Mouse (Mus musculus) spleen, postnatal 10 days (tissue): ENCODE data around the gene C2cd5.

ENCODE experiments used
- DNase-seq, 2 experiments: peaks; one replicate each; pipeline ENCODE4 v3.0.0; 2021 to 2022; ENCODE audit warnings: low spot score in 2 of 2

Gene C2cd5

DNA sequence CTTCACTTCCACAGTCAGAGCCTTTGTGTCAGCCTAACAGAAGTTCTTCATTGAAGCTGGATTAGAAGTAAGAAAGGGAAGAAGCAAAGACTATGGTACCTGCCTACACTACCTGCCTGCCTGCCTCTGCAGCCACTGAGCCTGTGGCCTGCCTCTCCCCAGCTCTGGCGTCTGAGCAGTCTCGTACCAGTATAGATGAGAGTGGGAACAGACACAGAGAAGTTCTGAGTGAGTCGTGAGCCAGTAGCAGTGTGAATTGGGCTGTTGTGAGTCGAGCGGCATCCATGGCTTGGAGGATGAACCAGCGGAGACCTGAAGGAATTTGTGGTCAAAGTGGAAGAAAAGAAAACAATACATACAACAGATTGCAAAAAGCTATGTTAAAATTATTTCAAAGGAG is 26.5 kb downstream of the C2cd5 start:
- DNase-seq, result no peak

DNA sequence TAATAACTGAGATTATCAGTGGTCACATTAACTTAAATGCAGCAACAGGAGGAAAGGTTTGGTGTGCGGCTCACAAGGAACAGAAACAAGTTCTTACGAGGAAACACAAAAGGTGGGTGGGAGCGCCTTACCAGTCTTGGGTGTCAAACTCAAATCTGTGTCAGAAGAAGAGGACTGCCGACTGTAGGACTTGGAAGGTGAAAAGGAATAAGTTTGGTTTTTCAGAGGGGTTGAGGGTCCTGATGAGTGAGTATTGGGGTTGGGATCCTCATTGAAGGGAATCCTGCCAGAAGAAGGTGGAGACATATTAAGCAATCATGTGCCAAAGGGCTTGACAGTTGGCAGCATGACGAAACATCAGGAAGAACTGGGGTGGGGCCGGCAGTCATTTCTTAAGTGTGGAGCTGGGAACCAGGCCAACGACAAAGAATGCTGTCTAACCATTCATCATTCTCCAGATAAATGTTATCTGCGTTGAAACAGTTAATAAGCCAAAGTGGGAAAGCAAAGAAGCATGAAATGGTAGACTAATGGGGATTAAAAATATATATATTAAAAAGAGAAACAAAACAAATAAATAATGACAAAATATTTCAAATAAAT is 27.4 kb downstream of the C2cd5 start:
- DNase-seq, result no peak

DNA sequence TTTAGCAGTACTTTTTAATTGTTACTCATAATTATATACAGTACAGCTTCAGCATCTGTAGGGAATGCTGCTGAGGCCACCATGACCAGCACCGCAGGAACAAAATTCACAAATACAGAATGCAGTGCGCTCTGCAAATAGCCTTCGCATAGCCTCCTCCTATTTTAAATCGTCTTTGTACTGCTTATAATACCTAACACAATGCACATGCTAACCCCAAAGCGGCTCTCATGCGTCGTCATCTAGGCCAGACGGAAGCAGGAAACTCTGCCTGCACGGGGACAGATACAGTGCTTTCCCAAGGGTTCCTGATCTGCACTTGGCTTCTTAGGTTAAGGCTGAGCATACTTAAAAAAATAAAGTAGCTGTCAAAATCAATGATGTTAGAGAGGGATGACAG is 29.2 kb downstream of the C2cd5 start:
- DNase-seq, result no peak

DNA sequence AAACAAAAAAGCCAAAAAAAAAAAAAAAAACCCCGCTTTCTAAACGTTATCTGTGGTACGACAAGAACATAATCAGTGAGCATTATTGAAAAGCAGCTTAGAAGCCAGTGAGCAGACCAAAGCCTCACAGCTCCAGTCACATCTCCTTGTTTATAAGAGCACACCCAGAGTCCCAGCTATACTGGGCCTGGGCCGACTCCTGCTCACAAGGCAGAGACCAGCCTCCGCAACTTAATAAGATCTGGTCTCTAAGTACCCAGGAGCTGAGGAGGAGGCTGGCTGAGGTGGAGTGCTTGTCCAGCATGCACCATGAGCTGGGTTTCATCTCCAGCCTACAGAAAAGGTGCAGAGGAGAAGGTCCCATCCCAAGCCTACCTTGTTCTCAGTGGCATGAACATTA is 29.9 kb downstream of the C2cd5 start:
- no peak for DNase-seq

DNA sequence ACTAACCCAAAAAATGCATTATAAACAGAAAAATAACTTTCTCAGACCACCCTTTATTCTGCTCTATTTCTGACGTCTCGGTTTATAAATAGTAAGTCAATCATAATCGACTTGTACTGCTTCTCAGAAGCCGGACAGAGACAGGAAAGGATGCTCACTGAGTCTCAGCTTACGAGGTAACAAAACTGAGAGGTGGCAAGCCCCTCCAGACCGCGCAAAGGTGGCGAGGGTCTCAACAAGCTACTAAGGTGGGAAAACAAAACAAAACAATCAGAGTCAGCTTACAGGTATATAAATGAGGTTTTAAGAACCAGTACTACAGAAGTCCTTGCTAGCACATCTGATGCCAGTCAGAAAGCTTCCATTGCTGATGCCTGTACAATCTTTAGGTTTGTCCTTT is 30.3 kb downstream of the C2cd5 start:
- DNase-seq, result no peak

DNA sequence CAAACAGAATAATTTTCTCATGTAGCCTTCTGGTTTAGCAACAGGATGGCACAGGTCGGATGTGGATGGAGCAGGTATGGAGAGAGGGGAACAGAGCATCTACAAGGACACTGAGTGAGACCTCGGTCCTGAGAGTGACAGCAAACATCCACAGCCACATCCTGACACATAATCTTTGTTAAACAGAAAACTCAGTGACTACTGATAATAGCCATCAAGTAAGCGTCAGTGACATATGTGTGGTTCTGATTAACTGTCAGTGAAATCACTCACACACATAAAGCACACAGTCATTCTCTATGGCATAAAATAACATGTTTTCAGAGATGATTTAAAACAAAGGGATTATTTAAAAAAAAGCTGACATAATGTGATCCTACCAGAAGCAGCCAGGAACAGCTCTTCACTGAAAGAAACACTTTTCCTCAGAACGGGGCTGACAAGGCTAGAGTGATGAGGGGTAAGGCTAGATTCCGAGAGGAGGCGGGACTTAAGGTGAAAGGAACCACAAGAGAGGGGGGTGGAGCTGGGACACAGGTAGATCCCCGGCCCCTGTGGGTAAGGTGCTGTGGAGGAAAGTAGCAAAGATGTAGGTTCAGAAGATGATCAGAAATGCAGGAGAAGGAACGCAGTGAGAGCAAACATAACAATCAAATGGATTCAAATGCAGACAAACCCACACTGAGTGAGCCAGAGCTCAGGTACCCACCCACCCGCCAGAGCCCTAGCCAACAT is 31.6 kb downstream of the C2cd5 start:
- DNase-seq, result peak; percentile 26 to 34

DNA sequence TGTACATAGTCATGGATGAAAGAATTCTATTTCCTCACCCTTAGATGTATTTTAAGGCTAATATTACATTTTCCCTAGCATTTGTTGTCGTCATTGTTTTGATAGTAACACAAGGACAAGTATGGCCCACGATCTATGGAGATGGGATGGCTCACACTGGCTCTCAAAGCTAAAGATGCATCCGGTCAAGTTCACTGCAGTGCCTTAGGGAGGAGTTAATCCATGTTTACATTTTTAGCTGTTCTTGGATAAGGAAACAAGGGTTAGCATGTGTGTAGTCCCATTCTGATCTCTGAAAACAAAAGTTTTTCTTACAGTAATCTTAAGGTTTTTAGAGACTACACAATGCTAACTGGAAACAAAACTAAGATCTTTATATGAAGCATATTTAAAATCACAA is 32.3 kb downstream of the C2cd5 start:
- no peak for DNase-seq

DNA sequence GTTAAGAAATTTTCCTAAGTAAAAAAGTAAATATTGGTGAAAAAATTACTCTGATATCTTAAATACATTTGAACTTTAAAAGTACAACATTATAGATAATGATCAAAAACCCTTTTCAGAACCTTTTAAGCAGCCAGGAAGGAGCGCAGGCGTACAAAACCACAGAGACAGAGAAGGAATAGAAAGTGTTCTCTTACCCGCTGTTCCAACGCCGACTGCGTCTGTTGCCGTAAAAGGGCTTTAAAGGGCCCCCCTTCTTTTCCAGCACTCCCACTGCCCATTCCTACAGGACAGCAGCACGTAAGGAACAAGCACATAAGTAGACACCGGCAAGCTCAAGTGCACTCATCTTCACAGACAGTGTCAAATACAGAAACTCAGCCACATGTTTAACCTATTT is 33.1 kb downstream of the C2cd5 start:
- DNase-seq, result no peak

DNA sequence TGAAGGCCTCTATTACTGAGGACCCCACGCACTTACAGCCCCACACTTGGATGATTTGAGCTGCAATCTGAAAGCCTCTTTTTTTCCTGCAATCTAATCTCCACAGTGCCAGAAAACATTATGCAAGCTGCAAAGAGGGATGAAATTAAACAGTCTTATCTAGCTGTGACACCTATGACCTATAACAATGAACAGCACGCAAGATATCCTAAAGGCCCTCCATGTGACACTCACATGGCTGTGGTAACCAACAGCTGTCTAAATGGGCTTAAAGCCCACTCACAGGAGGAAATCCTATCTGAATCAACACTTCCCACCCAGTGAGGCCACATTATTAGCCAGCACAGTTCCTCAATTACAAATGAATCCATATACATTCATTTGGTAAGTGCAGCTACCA is 35.9 kb downstream of the C2cd5 start:
- no peak for DNase-seq

DNA sequence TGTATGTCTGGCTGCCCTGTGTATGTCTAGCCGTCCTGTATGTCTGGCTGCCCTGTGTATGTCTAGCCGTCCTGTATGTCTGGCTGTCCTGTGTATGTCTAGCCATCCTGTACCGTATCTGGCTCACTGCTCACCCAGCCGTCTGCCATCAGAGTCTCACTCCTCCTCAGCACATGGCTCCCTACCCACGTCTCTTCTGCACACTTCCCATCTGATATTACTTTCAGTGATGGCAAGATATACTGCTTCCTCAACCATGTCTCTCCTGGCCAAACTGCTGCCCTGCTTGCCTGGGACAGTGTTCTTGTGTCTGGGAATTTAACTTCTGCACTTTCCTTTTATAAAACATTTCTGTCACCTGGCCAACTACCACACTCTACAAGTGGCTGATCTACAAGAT is 42.3 kb downstream of the C2cd5 start:
- DNase-seq, result no peak

DNA sequence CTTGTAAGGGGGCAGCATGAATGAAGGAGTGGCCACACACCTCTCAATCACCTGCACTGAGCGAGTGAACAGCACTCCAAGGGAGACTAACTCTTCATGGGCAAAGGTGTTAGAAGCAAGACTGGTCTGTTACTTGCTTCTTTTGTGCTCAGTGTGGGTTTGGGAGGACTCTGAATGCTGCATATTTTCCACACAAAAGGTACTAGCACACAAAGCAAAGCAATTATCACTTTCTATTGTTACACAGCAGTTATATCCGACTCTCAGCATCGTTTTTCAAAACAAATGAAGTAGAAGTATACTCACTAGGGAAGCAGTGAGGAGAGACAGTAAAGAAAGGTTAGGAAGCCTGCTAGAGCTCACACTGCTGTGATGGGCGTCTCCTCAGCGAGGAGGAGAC is 48.4 kb downstream of the C2cd5 start:
- DNase-seq, result no peak

DNA sequence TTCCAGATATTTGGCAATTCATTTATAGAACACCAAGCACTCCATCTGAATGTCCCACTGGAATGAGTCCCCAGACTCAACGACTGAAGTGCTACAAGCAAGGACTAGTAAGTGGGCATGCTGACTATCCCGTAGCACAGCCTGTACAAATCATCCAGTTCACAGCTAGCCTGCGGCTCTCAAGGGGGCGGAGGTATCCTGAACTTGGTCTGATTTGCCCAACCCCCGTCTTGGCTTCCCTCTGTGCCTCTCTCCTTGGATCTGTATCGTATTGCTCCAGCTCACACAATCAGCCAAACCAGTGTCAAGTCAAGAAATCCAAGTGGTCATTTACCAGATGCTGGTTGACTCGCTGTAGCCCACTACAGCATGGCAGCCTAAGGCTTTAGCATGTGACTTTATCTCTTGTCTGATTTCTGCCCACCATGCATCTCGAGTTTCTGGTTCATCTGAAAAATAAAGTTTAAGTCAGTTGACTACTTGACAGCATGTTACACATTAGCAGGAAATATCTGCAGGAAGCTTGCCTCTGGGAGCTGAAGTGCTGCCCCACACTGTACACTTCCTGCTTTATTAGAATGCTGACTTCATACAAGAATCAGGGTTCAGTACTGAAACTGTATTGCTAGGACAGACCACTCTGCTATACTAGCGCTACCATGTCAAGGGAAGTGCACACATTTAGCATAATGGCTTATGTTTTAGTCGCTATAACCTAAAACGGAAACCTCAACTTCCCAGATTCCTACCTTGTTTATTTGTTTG is 50.0 kb downstream of the C2cd5 start:
- no peak for DNase-seq

DNA sequence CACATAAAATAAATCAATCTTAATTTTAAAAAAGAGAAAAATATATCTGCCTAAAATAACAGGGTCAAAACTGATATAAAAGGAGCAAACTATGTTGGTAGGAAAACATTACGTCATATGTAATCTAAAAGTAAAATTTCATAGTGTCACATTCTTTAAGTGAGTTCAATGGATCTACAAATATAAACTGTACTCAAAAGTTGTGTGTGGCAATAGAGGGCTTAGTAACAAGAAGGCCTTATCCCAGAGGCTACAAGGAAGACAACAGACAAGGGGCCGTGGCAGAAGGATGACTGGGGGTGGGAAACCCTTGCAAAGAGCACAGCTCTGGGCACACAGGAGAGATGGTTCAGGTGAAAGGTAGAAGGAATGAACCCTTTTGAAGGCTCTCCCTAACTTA is 50.8 kb downstream of the C2cd5 start:
- no peak for DNase-seq

DNA sequence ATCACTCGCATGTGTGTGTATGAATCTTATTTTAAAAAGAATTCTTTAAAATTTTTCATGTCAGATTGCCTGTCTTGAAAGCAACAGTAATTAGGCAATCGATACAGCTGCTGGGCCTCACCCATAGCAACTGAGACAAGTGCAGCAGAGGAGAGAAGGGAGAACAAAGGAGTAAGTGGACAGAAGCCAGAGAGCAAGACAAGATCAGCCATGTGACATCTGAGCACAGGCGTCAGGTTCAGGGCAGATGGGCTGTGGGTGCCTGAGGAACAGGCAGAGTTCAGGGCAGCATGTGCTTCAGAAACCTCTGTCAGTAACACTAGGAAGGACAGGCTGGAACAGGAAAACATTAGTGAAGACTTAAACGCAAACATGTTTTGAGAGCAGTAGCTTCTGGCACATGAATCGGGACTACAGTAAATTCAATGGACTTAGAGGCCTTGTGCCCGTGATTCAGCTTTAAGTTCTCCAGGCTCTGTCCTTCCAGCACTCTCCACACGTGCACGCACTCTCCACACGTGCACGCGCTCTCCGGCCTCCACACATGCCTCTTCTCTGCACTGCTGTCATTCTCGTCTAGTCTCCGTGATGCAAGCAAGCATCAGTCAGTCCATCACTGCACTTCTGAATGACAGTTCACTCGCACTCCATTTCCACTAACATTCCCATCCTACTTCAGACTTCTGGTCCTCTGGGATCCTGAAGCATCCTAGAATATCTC is 52.2 kb downstream of the C2cd5 start:
- no peak for DNase-seq

DNA sequence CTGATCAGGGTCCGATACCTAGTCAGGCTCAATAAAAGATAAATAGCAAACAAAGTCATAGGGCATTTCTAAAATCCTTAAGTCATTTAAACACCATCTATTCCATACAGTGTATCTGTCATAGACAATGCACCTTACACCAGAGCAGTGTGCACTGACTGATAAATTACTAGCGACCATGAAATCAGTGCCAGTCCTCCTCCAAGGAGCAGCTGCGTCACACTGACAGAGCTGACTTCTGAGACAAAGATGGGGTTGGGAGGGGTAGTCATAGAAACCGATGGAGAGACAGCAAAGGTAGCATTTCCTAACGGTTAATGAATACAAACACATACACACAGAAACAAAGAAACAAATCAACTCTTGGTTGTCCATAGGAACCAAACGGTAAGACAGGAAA is 58.4 kb downstream of the C2cd5 start:
- no peak for DNase-seq

DNA sequence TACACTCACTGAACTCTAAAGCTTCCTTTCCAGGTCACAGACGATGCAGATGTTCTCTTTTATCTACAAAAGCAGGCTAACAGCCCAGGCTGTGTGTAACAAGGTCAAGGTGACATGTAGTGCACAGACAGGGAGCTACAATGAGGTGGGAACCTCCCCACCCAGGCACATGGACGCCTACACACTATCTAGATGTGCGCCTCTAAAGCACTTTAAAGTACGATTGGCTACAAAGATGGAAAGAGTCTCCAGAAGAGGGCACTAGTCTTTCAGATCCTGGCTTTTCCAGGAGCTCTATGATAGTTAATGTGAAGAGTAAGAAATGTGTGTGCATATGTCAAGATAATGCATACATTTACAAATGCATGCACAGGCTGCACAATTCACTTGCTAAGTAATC is 64.7 kb downstream of the C2cd5 start:
- DNase-seq, result no peak

DNA sequence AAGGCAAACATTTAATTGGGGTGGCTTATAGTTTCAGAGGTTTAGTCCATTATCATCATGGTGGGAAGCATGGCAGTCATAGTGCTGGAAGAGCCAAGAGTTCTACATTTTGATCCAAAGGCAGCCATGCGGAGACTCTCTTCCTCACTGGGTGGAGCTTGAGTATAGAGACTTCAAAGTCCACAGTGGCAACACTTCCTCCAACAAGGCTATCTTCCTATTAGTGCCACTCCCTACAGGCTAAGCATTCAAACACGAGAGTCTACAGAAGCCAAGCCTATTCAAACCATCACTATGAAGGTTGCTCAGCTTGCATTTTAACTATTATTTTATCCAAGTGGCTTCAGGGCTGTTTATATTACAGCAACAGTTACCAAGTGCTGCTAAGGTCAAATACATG is 65.4 kb downstream of the C2cd5 start:
- DNase-seq, result no peak

DNA sequence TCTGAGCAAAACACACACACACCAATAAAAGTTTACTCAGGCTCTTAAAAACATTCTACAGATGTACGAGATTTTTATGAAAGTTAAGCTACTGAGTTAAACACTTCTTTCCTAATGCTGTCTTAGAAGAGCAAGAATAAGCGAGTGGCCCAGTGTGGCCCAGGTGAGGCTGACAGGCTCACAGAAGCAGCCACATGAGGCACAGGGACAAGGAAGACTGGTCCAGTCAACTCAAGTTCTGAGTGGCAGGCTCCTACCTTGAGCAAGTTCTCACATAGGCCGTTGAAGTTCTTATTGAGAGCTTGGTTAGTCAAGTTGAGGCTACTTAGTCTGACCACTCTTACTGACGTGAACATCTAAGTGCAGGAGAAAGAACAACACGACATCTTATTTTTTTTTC is 69.4 kb downstream of the C2cd5 start:
- no peak for DNase-seq

DNA sequence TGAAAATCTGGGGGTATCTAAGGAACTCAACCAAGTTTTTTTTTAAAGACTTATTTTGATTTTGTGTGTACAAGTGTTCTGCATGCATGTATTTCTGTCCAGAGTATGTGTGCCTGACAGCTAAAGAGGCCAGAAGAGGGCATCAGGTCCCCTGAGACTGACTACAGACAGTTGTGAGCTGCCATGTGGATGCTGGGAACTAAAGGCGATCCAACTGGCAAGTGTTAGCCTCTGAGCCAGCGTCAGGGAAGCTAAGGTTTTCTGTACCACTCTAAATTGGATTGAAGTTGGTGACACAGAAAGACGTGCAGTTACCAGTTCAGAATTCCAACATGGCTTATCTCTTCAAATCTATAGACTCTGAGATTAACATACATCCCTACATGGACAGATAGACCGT is 72.0 kb downstream of the C2cd5 start:
- no peak for DNase-seq

DNA sequence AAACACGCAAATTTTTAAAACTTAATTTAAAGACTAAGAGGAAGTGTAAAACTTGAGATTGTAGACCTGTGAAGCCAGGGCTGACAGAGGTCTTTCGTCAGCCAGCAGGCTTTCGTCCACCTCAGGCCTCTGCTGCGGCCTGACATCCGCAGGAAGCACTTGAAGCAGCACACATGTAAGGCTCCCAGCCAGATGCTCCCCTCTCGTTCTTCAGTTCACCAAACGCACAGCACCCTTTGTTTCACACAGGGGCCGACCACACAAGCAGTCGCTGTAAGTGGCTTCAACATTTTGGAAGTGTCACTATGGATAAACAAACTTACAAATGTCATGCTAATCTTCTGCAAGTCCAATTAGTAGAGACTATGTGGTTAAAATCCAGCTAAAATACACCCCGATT is 72.5 kb downstream of the C2cd5 start:
- DNase-seq, result no peak

DNA sequence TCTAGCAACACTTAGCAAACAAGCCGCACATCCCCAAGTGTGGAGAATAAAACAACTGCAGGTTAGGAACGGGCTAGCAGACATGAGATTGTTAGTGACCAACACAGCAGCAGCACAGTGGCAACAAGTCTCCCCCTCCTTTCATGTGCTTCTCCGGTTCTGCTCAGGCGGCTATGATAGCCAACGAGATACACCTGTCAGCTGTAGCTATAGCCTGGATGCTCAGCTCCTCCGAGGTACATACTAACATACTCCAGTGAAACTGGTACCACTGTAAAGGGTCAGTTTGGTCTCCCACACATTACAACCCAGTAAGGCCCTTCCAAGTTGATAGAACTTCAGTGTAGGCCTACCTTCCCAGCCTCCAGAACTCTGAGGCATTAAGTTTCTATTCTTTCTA is 76.2 kb downstream of the C2cd5 start:
- no peak for DNase-seq

DNA sequence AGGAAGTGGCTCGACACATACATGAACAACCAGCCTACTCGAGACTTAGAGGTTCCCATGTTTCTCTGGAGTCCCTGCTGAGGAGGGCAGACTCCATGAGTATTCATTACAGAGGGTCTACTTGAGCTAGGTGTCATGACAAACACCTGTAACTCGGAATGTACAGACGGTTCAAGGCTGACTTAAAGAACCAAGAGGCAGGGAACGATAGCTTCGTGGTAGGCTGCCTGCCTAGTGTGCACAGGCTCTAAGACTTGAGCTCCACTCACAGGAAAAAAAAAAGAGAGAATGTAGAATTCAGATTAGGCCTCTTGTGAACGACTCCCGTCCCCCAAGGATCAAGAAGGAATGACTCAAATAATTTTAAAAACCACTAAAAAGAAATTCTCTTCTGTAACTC is 78.2 kb downstream of the C2cd5 start:
- DNase-seq, result no peak

DNA sequence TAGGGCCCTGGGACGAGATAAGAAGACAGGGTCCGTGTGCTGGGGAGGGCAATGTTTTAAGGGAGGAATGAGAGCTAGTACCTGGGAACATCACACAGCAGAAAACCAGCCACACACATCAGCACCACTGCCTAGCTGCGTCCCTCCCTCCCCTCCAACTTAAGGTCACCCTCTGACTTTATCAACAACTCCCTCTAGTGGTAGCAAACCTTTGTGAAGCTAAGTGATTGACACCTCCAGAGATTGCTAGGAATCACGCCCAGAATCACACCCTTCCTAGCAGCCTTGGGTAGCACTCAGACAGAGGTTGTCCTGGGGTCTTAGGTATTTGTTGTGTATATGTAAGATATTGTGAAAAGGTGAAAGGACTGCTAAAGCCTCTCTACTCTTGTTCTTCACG is 79.3 kb downstream of the C2cd5 start:
- no peak for DNase-seq
